Comparison of ENCODE assay signal across 19 mouse cellular contexts in genomic region chr10:14207051-14207570, GRCm38 (mm10).
DNase-seq lines count a peak whose midpoint lies in the region; ATAC-seq and TF ChIP-seq lines count a peak whose summit lies in the region.
"Had no signal": no experiment of that assay in that cellular context is flagged by ENCODE, and none has a peak within 500 bp of the region (broad histone marks: within the 10 kb centered on the region; RNA-seq: fewer than 3 reads in every experiment).

No protein-coding gene starts in this region.

- no peak for TF ChIP-seq CTCF in hindbrain, postnatal 0 days (IDR thresholded peaks at IDR 0.05; ENCODE audit: low read depth)

- no peak; the same call in 1 of the 2 replicates for ATAC-seq in forebrain, embryonic 15.5 days (replicated peaks)
- 0 out of 2 replicates have a peak, but pooled peaks have one; percentile 40 for ATAC-seq in hindbrain, postnatal 0 days
- ATAC-seq in hindbrain, embryonic 11.5 days (ENCODE audit: low FRiP score): no peak
- peak; percentile 9 for ATAC-seq in inflammation-experienced regulatory T-cells, adult 6 months
- ATAC-seq: intestine, embryonic 16.5 days; midbrain, embryonic 15.5 days had no signal

- no peak overlapping the region for H3K9ac ChIP-seq in forebrain, embryonic 15.5 days (replicated peaks)
- H3K9ac ChIP-seq in hindbrain, postnatal 0 days (replicated peaks; ENCODE audit: low read length): no peak overlapping the region
- no peak overlapping the region for H3K9ac ChIP-seq in hindbrain, embryonic 11.5 days (ENCODE audit: low read depth, low read length)
- H3K9ac ChIP-seq: embryonic facial prominence, embryonic 12.5 days; hindbrain, embryonic 12.5 days; kidney, embryonic 15.5 days; limb, embryonic 15.5 days; midbrain, embryonic 15.5 days had no signal

- 68% methylated on average over 5 of the region's 5 CpGs for WGBS in forebrain, embryonic 15.5 days
- 87% methylated on average over 5 of the region's 5 CpGs for WGBS in forebrain, embryonic 10.5 days
- WGBS in hindbrain, postnatal 0 days: 62% methylated on average over 5 of the region's 5 CpGs
- WGBS in hindbrain, embryonic 11.5 days: 85% methylated on average over 5 of the region's 5 CpGs

- no peak overlapping the region for H3K4me3 ChIP-seq in forebrain, embryonic 15.5 days
- H3K4me3 ChIP-seq in forebrain, embryonic 10.5 days: no peak overlapping the region
- no peak overlapping the region for H3K4me3 ChIP-seq in hindbrain, postnatal 0 days (ENCODE audit: low read length)
- H3K4me3 ChIP-seq in hindbrain, embryonic 11.5 days (ENCODE audit: low read depth, low read length): no peak overlapping the region
- H3K4me3 ChIP-seq: embryonic facial prominence, embryonic 12.5 days; hindbrain, embryonic 12.5 days; kidney, embryonic 15.5 days; limb, embryonic 15.5 days; midbrain, embryonic 15.5 days had no signal

- no peak overlapping the region for H3K4me2 ChIP-seq in forebrain, embryonic 15.5 days (replicated peaks)
- H3K4me2 ChIP-seq in hindbrain, postnatal 0 days (ENCODE audit: low read depth, low read length): no peak overlapping the region
- no peak overlapping the region for H3K4me2 ChIP-seq in hindbrain, embryonic 11.5 days (replicated peaks; ENCODE audit: low read depth, low read length)
- H3K4me2 ChIP-seq: embryonic facial prominence, embryonic 12.5 days; hindbrain, embryonic 12.5 days; kidney, embryonic 15.5 days; limb, embryonic 15.5 days; midbrain, embryonic 15.5 days had no signal

- no peak for DNase-seq in forebrain, embryonic 10.5 days (ENCODE audit: extremely low spot score, low spot score)
- peak; percentile 33 for DNase-seq in hindbrain, postnatal 0 days (ENCODE audit: low spot score)
- DNase-seq in hindbrain, embryonic 11.5 days (ENCODE audit: low spot score): no peak
- DNase-seq in retina, embryonic 14.5 days (ENCODE audit: low spot score): peak; percentile 6
- DNase-seq in retina, postnatal 1 day: no peak
- no peak for DNase-seq in ovary, postnatal 14 days (ENCODE audit: low spot score)
- DNase-seq: adrenal gland, adult 8-10 months; cerebellum, adult 11-12 months; kidney, postnatal 4 days; lung, postnatal 14 days; right cerebral cortex, postnatal 4 days had no signal

- no peaks in the 10 kb centered on the region for H3K9me3 ChIP-seq in forebrain, embryonic 15.5 days
- no peaks in the 10 kb centered on the region for H3K9me3 ChIP-seq in forebrain, embryonic 10.5 days
- H3K9me3 ChIP-seq in hindbrain, postnatal 0 days (ENCODE audit: low read length): no peaks in the 10 kb centered on the region
- H3K9me3 ChIP-seq in hindbrain, embryonic 11.5 days (ENCODE audit: control insufficient read depth, low read length): no peaks in the 10 kb centered on the region
- H3K9me3 ChIP-seq: embryonic facial prominence, embryonic 12.5 days; hindbrain, embryonic 12.5 days; kidney, embryonic 15.5 days; limb, embryonic 15.5 days; midbrain, embryonic 15.5 days had no signal

- peaks cover 18% of the 10 kb centered on the region for H3K4me1 ChIP-seq in forebrain, embryonic 15.5 days
- H3K4me1 ChIP-seq in forebrain, embryonic 10.5 days: no peaks in the 10 kb centered on the region
- H3K4me1 ChIP-seq in hindbrain, postnatal 0 days (ENCODE audit: insufficient read depth, low read length): no peaks in the 10 kb centered on the region
- no peaks in the 10 kb centered on the region for H3K4me1 ChIP-seq in hindbrain, embryonic 11.5 days (replicated peaks; ENCODE audit: control insufficient read depth, insufficient read depth, low read length)
- H3K4me1 ChIP-seq: hindbrain, embryonic 12.5 days; midbrain, embryonic 15.5 days had no signal

- no peaks in the 10 kb centered on the region for H3K36me3 ChIP-seq in forebrain, embryonic 15.5 days
- H3K36me3 ChIP-seq in forebrain, embryonic 10.5 days (replicated peaks): no peaks in the 10 kb centered on the region
- no peaks in the 10 kb centered on the region for H3K36me3 ChIP-seq in hindbrain, postnatal 0 days (ENCODE audit: insufficient read depth, low read length)
- H3K36me3 ChIP-seq in hindbrain, embryonic 11.5 days (ENCODE audit: control insufficient read depth, insufficient read depth, low read length): no peaks in the 10 kb centered on the region
- H3K36me3 ChIP-seq: embryonic facial prominence, embryonic 12.5 days; hindbrain, embryonic 12.5 days; kidney, embryonic 15.5 days; limb, embryonic 15.5 days; midbrain, embryonic 15.5 days had no signal

- no peaks in the 10 kb centered on the region for H3K27me3 ChIP-seq in forebrain, embryonic 15.5 days
- no peaks in the 10 kb centered on the region for H3K27me3 ChIP-seq in forebrain, embryonic 10.5 days (ENCODE audit: poor library complexity, severe bottlenecking)
- no peaks in the 10 kb centered on the region for H3K27me3 ChIP-seq in hindbrain, postnatal 0 days (ENCODE audit: insufficient read depth, low read length)
- H3K27me3 ChIP-seq in hindbrain, embryonic 11.5 days (ENCODE audit: control insufficient read depth, insufficient read depth, low read length): no peaks in the 10 kb centered on the region
- H3K27me3 ChIP-seq: embryonic facial prominence, embryonic 12.5 days; hindbrain, embryonic 12.5 days; kidney, embryonic 15.5 days; limb, embryonic 15.5 days; midbrain, embryonic 15.5 days had no signal

- H3K27ac ChIP-seq in forebrain, embryonic 15.5 days (replicated peaks): peak overlapping the region; percentile 77
- no peak overlapping the region for H3K27ac ChIP-seq in forebrain, embryonic 10.5 days
- no peak overlapping the region for H3K27ac ChIP-seq in hindbrain, postnatal 0 days
- H3K27ac ChIP-seq in hindbrain, embryonic 11.5 days (ENCODE audit: low read depth, low read length): no peak overlapping the region
- H3K27ac ChIP-seq: embryonic facial prominence, embryonic 12.5 days; hindbrain, embryonic 12.5 days; kidney, embryonic 15.5 days; limb, embryonic 15.5 days; midbrain, embryonic 15.5 days had no signal

Comparison
In these comparisons a context has a peak if more than half of its experiments do, and no peak if none do; other contexts are left out.
1. ATAC-seq: peak in hindbrain, postnatal 0 days (single experiment) and inflammation-experienced regulatory T-cells, adult 6 months (single experiment); none in forebrain, embryonic 15.5 days (single experiment) and hindbrain, embryonic 11.5 days (single experiment).
2. DNase-seq: peak in hindbrain, postnatal 0 days (single experiment) and retina, embryonic 14.5 days (single experiment); none in forebrain, embryonic 10.5 days (single experiment), hindbrain, embryonic 11.5 days (single experiment), retina, postnatal 1 day (single experiment) and ovary, postnatal 14 days (single experiment).